In genomic region chr10:80586407-80587304, GRCm38 (mm10) we compare ENCODE assay signal across 10 mouse cellular contexts. TPM values are rescaled to one million over a fixed set of nuclear protein-coding genes. Genes with fewer than 3 reads are reported as not detected.
DNase-seq lines count a peak whose midpoint lies in the region; ATAC-seq and TF ChIP-seq lines count a peak whose summit lies in the region.
"Had no signal": no experiment of that assay in that cellular context is flagged by ENCODE, and none has a peak within 500 bp of the region (broad histone marks: within the 10 kb centered on the region; RNA-seq: fewer than 3 reads in every experiment).

No protein-coding gene starts in this region.

- no peak for TF ChIP-seq CTCF in lung, postnatal 0 days (IDR thresholded peaks at IDR 0.05)

- 96% methylated on average over 51 of the region's 51 CpGs for WGBS in forebrain, embryonic 15.5 days
- 93% methylated on average over 36 of the region's 51 CpGs for WGBS in forebrain, embryonic 12.5 days
- WGBS in lung, postnatal 0 days: 85% methylated on average over 38 of the region's 51 CpGs
- 90% methylated on average over 44 of the region's 51 CpGs for WGBS in intestine, embryonic 15.5 days
- WGBS in neural tube, embryonic 14.5 days: 95% methylated on average over 35 of the region's 51 CpGs

- no peaks in the 10 kb centered on the region for H3K9me3 ChIP-seq in forebrain, embryonic 15.5 days
- H3K9me3 ChIP-seq in forebrain, embryonic 12.5 days: no peaks in the 10 kb centered on the region
- no peaks in the 10 kb centered on the region for H3K9me3 ChIP-seq in lung, postnatal 0 days (ENCODE audit: low read length)
- no peaks in the 10 kb centered on the region for H3K9me3 ChIP-seq in intestine, embryonic 15.5 days
- H3K9me3 ChIP-seq in neural tube, embryonic 14.5 days (ENCODE audit: control insufficient read depth, low read length): no peaks in the 10 kb centered on the region
- H3K9me3 ChIP-seq: megakaryocyte, embryonic 14.5 days had no signal

- no peak overlapping the region for H3K4me3 ChIP-seq in forebrain, embryonic 15.5 days
- H3K4me3 ChIP-seq in forebrain, embryonic 12.5 days (replicated peaks): no peak overlapping the region
- H3K4me3 ChIP-seq in lung, postnatal 0 days (ENCODE audit: low read depth, low read length): peak overlapping the region; percentile 15; the same call in 1 of the 2 replicates
- peak overlapping the region; percentile 15; the same call in 1 of the 2 replicates for H3K4me3 ChIP-seq in intestine, embryonic 15.5 days (replicated peaks)
- no peak overlapping the region for H3K4me3 ChIP-seq in neural tube, embryonic 14.5 days (ENCODE audit: low read depth, low read length)
- H3K4me3 ChIP-seq: megakaryocyte, embryonic 14.5 days had no signal

- peaks cover 31% of the 10 kb centered on the region for H3K4me1 ChIP-seq in forebrain, embryonic 15.5 days
- peaks cover 25% of the 10 kb centered on the region for H3K4me1 ChIP-seq in forebrain, embryonic 12.5 days
- peaks cover 22% of the 10 kb centered on the region; the same call in 1 of the 2 replicates for H3K4me1 ChIP-seq in lung, postnatal 0 days (ENCODE audit: insufficient read depth, low read depth, low read length)
- H3K4me1 ChIP-seq in intestine, embryonic 15.5 days (replicated peaks): peaks cover 36% of the 10 kb centered on the region
- peaks cover 11% of the 10 kb centered on the region for H3K4me1 ChIP-seq in neural tube, embryonic 14.5 days (ENCODE audit: control insufficient read depth, insufficient read depth, low read length)

- peaks cover 10% of the 10 kb centered on the region for H3K36me3 ChIP-seq in forebrain, embryonic 15.5 days
- H3K36me3 ChIP-seq in forebrain, embryonic 12.5 days (replicated peaks): peaks cover 35% of the 10 kb centered on the region
- no peaks in the 10 kb centered on the region for H3K36me3 ChIP-seq in lung, postnatal 0 days (ENCODE audit: insufficient read depth, low read length)
- H3K36me3 ChIP-seq in intestine, embryonic 15.5 days: peaks cover 16% of the 10 kb centered on the region
- H3K36me3 ChIP-seq in neural tube, embryonic 14.5 days (ENCODE audit: control insufficient read depth, insufficient read depth, low read length): 0 out of 2 replicates have a peak, but pooled peaks cover 6% of the 10 kb centered on the region

- no peak overlapping the region for H3K9ac ChIP-seq in forebrain, embryonic 15.5 days (replicated peaks)
- no peak overlapping the region for H3K9ac ChIP-seq in forebrain, embryonic 12.5 days
- no peak overlapping the region for H3K9ac ChIP-seq in lung, postnatal 0 days (replicated peaks; ENCODE audit: low read depth)
- H3K9ac ChIP-seq in intestine, embryonic 15.5 days: 0 out of 2 replicates have a peak overlapping the region, but pooled peaks have one; percentile 14
- no peak overlapping the region for H3K9ac ChIP-seq in neural tube, embryonic 14.5 days (replicated peaks; ENCODE audit: low read depth, low read length)

- no peaks in the 10 kb centered on the region for H3K27me3 ChIP-seq in forebrain, embryonic 15.5 days
- H3K27me3 ChIP-seq in forebrain, embryonic 12.5 days: no peaks in the 10 kb centered on the region
- no peaks in the 10 kb centered on the region for H3K27me3 ChIP-seq in lung, postnatal 0 days (replicated peaks; ENCODE audit: insufficient read depth, low read length)
- H3K27me3 ChIP-seq in intestine, embryonic 15.5 days (replicated peaks): no peaks in the 10 kb centered on the region
- H3K27me3 ChIP-seq in neural tube, embryonic 14.5 days (ENCODE audit: control insufficient read depth, insufficient read depth, low read length): no peaks in the 10 kb centered on the region
- H3K27me3 ChIP-seq: megakaryocyte, embryonic 14.5 days had no signal

- H3K27ac ChIP-seq in forebrain, embryonic 15.5 days (replicated peaks): peak overlapping the region; percentile 34; the same call in 1 of the 2 replicates
- H3K27ac ChIP-seq in forebrain, embryonic 12.5 days: no peak overlapping the region
- H3K27ac ChIP-seq in lung, postnatal 0 days (ENCODE audit: low read length): peak overlapping the region; percentile 86
- H3K27ac ChIP-seq in intestine, embryonic 15.5 days: 0 out of 2 replicates have a peak overlapping the region, but pooled peaks have one; percentile 22
- no peak overlapping the region; the same call in 1 of the 2 replicates for H3K27ac ChIP-seq in neural tube, embryonic 14.5 days (ENCODE audit: low read depth, low read length)

- ATAC-seq in forebrain, embryonic 15.5 days (replicated peaks): no peak
- ATAC-seq in forebrain, embryonic 12.5 days (ENCODE audit: low FRiP score): no peak
- no peak for ATAC-seq in lung, postnatal 0 days
- no peak for ATAC-seq in intestine, embryonic 15.5 days
- no peak for ATAC-seq in neural tube, embryonic 14.5 days (ENCODE audit: low read depth)

- TF ChIP-seq EP300 in lung, postnatal 0 days (IDR thresholded peaks at IDR 0.05): no peak

- no peak for DNase-seq in lung, postnatal 0 days (ENCODE audit: low spot score)
- no peak for DNase-seq in lung, postnatal 36 days
- DNase-seq in gastrocnemius, postnatal 25 days: no peak
- no peak for DNase-seq in right cerebral cortex, postnatal 25 days
- DNase-seq: thymus, postnatal 25 days had no signal

- no peak overlapping the region; the same call in 1 of the 2 replicates for H3K4me2 ChIP-seq in forebrain, embryonic 15.5 days (replicated peaks)
- H3K4me2 ChIP-seq in forebrain, embryonic 12.5 days: no peak overlapping the region
- peak overlapping the region; percentile 51 for H3K4me2 ChIP-seq in lung, postnatal 0 days (replicated peaks; ENCODE audit: low read depth, low read length)
- H3K4me2 ChIP-seq in intestine, embryonic 15.5 days (replicated peaks): peak overlapping the region; percentile 29
- 0 out of 2 replicates have a peak overlapping the region, but pooled peaks have one; percentile 8 for H3K4me2 ChIP-seq in neural tube, embryonic 14.5 days (ENCODE audit: low read depth, low read length)

RNA-seq across cellular contexts. Expression of gene Abhd17a, which starts 3.5 kb away (rescaled TPM):
- 118 and 120 TPM in 2 replicates for polyA plus RNA-seq in forebrain, embryonic 15.5 days (2015; fragmentation: Nextera tagmentation; extraction: Ambion mirVana)
- polyA plus RNA-seq in forebrain, embryonic 12.5 days (2016; fragmentation: Nextera tagmentation; extraction: Ambion mirVana): 84.2 and 89.6 TPM in 2 replicates
- polyA plus RNA-seq in lung, postnatal 0 days (2015; fragmentation: Nextera tagmentation; extraction: Ambion mirVana): 105 and 106 TPM in 2 replicates
- 95.7 and 101 TPM in 2 replicates for polyA plus RNA-seq in intestine, embryonic 15.5 days (2015; fragmentation: Nextera tagmentation; extraction: Ambion mirVana)
- polyA plus RNA-seq in neural tube, embryonic 14.5 days (2014; fragmentation: Nextera tagmentation; extraction: Ambion mirVana): 144 and 155 TPM in 2 replicates
- 10 to 100 TPM; 53.8 to 58.8 TPM for total RNA-seq in gastrocnemius, postnatal 25 days (2021)

RNA-seq across cellular contexts. Expression of gene Klf16, which starts 9.5 kb away (rescaled TPM):
- polyA plus RNA-seq in forebrain, embryonic 15.5 days (2015; fragmentation: Nextera tagmentation; extraction: Ambion mirVana): 8.0 and 8.5 TPM in 2 replicates
- 8.7 and 9.5 TPM in 2 replicates for polyA plus RNA-seq in forebrain, embryonic 12.5 days (2016; fragmentation: Nextera tagmentation; extraction: Ambion mirVana)
- 7.1 and 7.2 TPM in 2 replicates for polyA plus RNA-seq in lung, postnatal 0 days (2015; fragmentation: Nextera tagmentation; extraction: Ambion mirVana)
- polyA plus RNA-seq in intestine, embryonic 15.5 days (2015; fragmentation: Nextera tagmentation; extraction: Ambion mirVana): 8.3 TPM in 2 replicates
- 3.5 and 4.8 TPM in 2 replicates for polyA plus RNA-seq in neural tube, embryonic 14.5 days (2014; fragmentation: Nextera tagmentation; extraction: Ambion mirVana)
- 1 to 10 TPM; 1.2 to 2.0 TPM for total RNA-seq in gastrocnemius, postnatal 25 days (2021)

RNA-seq across cellular contexts. Expression of gene Scamp4, which starts 16.0 kb away (rescaled TPM):
- 66.8 and 68.2 TPM in 2 replicates for polyA plus RNA-seq in forebrain, embryonic 15.5 days (2015; fragmentation: Nextera tagmentation; extraction: Ambion mirVana)
- polyA plus RNA-seq in forebrain, embryonic 12.5 days (2016; fragmentation: Nextera tagmentation; extraction: Ambion mirVana): 63.7 and 67.8 TPM in 2 replicates
- 56.9 and 59.3 TPM in 2 replicates for polyA plus RNA-seq in lung, postnatal 0 days (2015; fragmentation: Nextera tagmentation; extraction: Ambion mirVana)
- polyA plus RNA-seq in intestine, embryonic 15.5 days (2015; fragmentation: Nextera tagmentation; extraction: Ambion mirVana): 105 and 114 TPM in 2 replicates
- polyA plus RNA-seq in neural tube, embryonic 14.5 days (2014; fragmentation: Nextera tagmentation; extraction: Ambion mirVana): 71.6 and 72.4 TPM in 2 replicates
- total RNA-seq in gastrocnemius, postnatal 25 days (2021): 10 to 100 TPM; 14.3 to 18.4 TPM

RNA-seq across cellular contexts. Expression of gene Adat3, which starts 16.0 kb away (rescaled TPM):
- polyA plus RNA-seq in forebrain, embryonic 15.5 days (2015; fragmentation: Nextera tagmentation; extraction: Ambion mirVana): 4.5 and 6.4 TPM in 2 replicates
- polyA plus RNA-seq in forebrain, embryonic 12.5 days (2016; fragmentation: Nextera tagmentation; extraction: Ambion mirVana): 5.3 and 6.0 TPM in 2 replicates
- 3.5 and 4.8 TPM in 2 replicates for polyA plus RNA-seq in lung, postnatal 0 days (2015; fragmentation: Nextera tagmentation; extraction: Ambion mirVana)
- polyA plus RNA-seq in intestine, embryonic 15.5 days (2015; fragmentation: Nextera tagmentation; extraction: Ambion mirVana): 6.4 and 6.6 TPM in 2 replicates
- polyA plus RNA-seq in neural tube, embryonic 14.5 days (2014; fragmentation: Nextera tagmentation; extraction: Ambion mirVana): 5.5 and 6.7 TPM in 2 replicates
- 1 to 10 TPM in 1 of 2 experiments, under 1 TPM in 1; 0.92 to 1.2 TPM for total RNA-seq in gastrocnemius, postnatal 25 days (2021)

RNA-seq across cellular contexts. Expression of gene Gm49322, which starts 19.2 kb away (rescaled TPM):
- polyA plus RNA-seq in forebrain, embryonic 15.5 days (2015; fragmentation: Nextera tagmentation; extraction: Ambion mirVana): 3.2 and 4.5 TPM in 2 replicates
- polyA plus RNA-seq in forebrain, embryonic 12.5 days (2016; fragmentation: Nextera tagmentation; extraction: Ambion mirVana): 5.9 and 6.6 TPM in 2 replicates
- 0.98 and 1.1 TPM in 2 replicates for polyA plus RNA-seq in lung, postnatal 0 days (2015; fragmentation: Nextera tagmentation; extraction: Ambion mirVana)
- 3.9 and 4.1 TPM in 2 replicates for polyA plus RNA-seq in intestine, embryonic 15.5 days (2015; fragmentation: Nextera tagmentation; extraction: Ambion mirVana)
- polyA plus RNA-seq in neural tube, embryonic 14.5 days (2014; fragmentation: Nextera tagmentation; extraction: Ambion mirVana): 0.96 and 0.98 TPM in 2 replicates
- under 1 TPM; 0.21 to 0.33 TPM for total RNA-seq in gastrocnemius, postnatal 25 days (2021)

Comparison
In these comparisons a context has a peak if more than half of its experiments do, and no peak if none do; other contexts are left out.
1. H3K27ac ChIP-seq: peak in forebrain, embryonic 15.5 days (single experiment), lung, postnatal 0 days (single experiment) and intestine, embryonic 15.5 days (single experiment); none in forebrain, embryonic 12.5 days (single experiment) and neural tube, embryonic 14.5 days (single experiment).
2. H3K4me2 ChIP-seq: peak in lung, postnatal 0 days (single experiment), intestine, embryonic 15.5 days (single experiment) and neural tube, embryonic 14.5 days (single experiment); none in forebrain, embryonic 15.5 days (single experiment) and forebrain, embryonic 12.5 days (single experiment).
3. H3K4me3 ChIP-seq: peak in lung, postnatal 0 days (single experiment) and intestine, embryonic 15.5 days (single experiment); none in forebrain, embryonic 15.5 days (single experiment), forebrain, embryonic 12.5 days (single experiment) and neural tube, embryonic 14.5 days (single experiment).